Mouse (Mus musculus): ENCODE measurements at regions not wholly inside any gene's neighbourhood (a gene's known extent, or its start where the extent isn't known, plus 50 kb on each side); places are given as distances from the start of the nearest gene placed in this dataset.
A peak's percentile ranks its signal among the peaks of the same experiment; 100 is the strongest.

DNA sequence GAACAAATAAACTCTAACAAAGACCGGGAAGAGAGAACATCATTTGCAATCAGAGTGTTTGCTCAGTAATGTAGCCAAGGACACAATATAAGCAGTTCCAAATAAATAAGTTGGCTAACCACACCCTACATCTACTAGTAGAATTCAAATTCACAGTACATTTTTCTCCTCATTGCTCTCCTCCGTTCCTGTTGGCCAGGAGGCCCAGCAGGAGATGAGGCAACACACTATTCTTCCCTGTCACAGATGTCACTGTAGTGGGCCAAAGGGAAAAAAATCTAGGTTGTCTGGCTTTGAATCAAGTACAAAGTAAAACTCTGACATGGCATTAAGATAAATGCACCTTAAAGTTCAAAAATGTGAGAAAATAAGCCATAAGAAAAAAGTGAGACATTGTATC lies 1526.0 kb upstream of the Slc7a12 start:
- Histone ChIP-seq H3K4me1 (ENCODE audit: control insufficient read depth, insufficient read depth, low read length) (no peaks in the 10 kb centered on the region), H3K4me3 (replicated peaks; ENCODE audit: insufficient read depth, low read depth, low read length) (no peak overlapping the region), H3K27me3 (ENCODE audit: control insufficient read depth, insufficient read depth, low read length) (no peaks in the 10 kb centered on the region), H3K27ac (ENCODE audit: insufficient read depth, low read length) (no peak overlapping the region)
- TF ChIP-seq POLR2A (IDR thresholded peaks at IDR 0.05; ENCODE audit: borderline replicate concordance, insufficient read depth, low read length), result no peak
- WGBS, result 11% methylated on average over 2 of the region's 2 CpGs
- peak; percentile 36 to 79 for DNase-seq
